Comparison of ENCODE assay signal across 11 mouse cellular contexts in genomic region chr1:120643848-120644711, GRCm38 (mm10). TPM values are rescaled to one million over a fixed set of nuclear protein-coding genes. Genes with fewer than 3 reads are reported as not detected.
DNase-seq lines count a peak whose midpoint lies in the region; ATAC-seq and TF ChIP-seq lines count a peak whose summit lies in the region.
"Had no signal": no experiment of that assay in that cellular context is flagged by ENCODE, and none has a peak within 500 bp of the region (broad histone marks: within the 10 kb centered on the region; RNA-seq: fewer than 3 reads in every experiment).

No protein-coding gene starts in this region.

- TF ChIP-seq CTCF in kidney, postnatal 0 days (IDR thresholded peaks at IDR 0.05; ENCODE audit: low read depth): no peak
- no peak for TF ChIP-seq CTCF in kidney, adult 2 months (conservative IDR thresholded peaks at IDR 0.05; ENCODE audit: insufficient read depth, insufficient read length, low read depth, low read length)

- no peaks in the 10 kb centered on the region for H3K27me3 ChIP-seq in kidney, postnatal 0 days (ENCODE audit: insufficient read depth, low read length)
- H3K27me3 ChIP-seq in kidney, adult 2 months (replicated peaks; ENCODE audit: control insufficient read depth, insufficient read depth, low read length): peaks cover 1% of the 10 kb centered on the region; the same call in 1 of the 2 replicates
- peaks cover 53% of the 10 kb centered on the region for H3K27me3 ChIP-seq in embryonic facial prominence, embryonic 10.5 days (replicated peaks; ENCODE audit: low read depth, poor library complexity, severe bottlenecking)
- H3K27me3 ChIP-seq in hindbrain, embryonic 13.5 days: no peaks in the 10 kb centered on the region; the same call in 1 of the 2 replicates
- H3K27me3 ChIP-seq in midbrain, embryonic 16.5 days (ENCODE audit: control insufficient read depth, insufficient read depth, low read depth, low read length): no peaks in the 10 kb centered on the region

- no peaks in the 10 kb centered on the region for H3K36me3 ChIP-seq in kidney, postnatal 0 days (ENCODE audit: insufficient read depth, low read length)
- no peaks in the 10 kb centered on the region for H3K36me3 ChIP-seq in kidney, adult 2 months (ENCODE audit: control insufficient read depth, insufficient read depth, low read length)
- H3K36me3 ChIP-seq in embryonic facial prominence, embryonic 10.5 days (replicated peaks): no peaks in the 10 kb centered on the region
- H3K36me3 ChIP-seq in hindbrain, embryonic 13.5 days: no peaks in the 10 kb centered on the region
- H3K36me3 ChIP-seq in midbrain, embryonic 16.5 days (ENCODE audit: control insufficient read depth, insufficient read depth, low read length): no peaks in the 10 kb centered on the region
- H3K36me3 ChIP-seq: G1E had no signal

- peak overlapping the region; percentile 51 for H3K4me2 ChIP-seq in kidney, postnatal 0 days (ENCODE audit: low read length)
- H3K4me2 ChIP-seq in hindbrain, embryonic 13.5 days: peak overlapping the region; percentile 49
- H3K4me2 ChIP-seq in midbrain, embryonic 16.5 days (ENCODE audit: low read length): peak overlapping the region; percentile 43

- H3K9me3 ChIP-seq in kidney, postnatal 0 days (replicated peaks; ENCODE audit: low read length): no peaks in the 10 kb centered on the region
- no peaks in the 10 kb centered on the region for H3K9me3 ChIP-seq in embryonic facial prominence, embryonic 10.5 days
- no peaks in the 10 kb centered on the region for H3K9me3 ChIP-seq in hindbrain, embryonic 13.5 days
- no peaks in the 10 kb centered on the region for H3K9me3 ChIP-seq in midbrain, embryonic 16.5 days (replicated peaks; ENCODE audit: control insufficient read depth, low read length, poor library complexity, severe bottlenecking)

- H3K27ac ChIP-seq in kidney, postnatal 0 days: no peak overlapping the region
- no peak overlapping the region for H3K27ac ChIP-seq in kidney, adult 2 months (ENCODE audit: insufficient read depth, low read depth, low read length)
- no peak overlapping the region for H3K27ac ChIP-seq in embryonic facial prominence, embryonic 10.5 days (replicated peaks)
- H3K27ac ChIP-seq in hindbrain, embryonic 13.5 days: peak overlapping the region; percentile 87
- H3K27ac ChIP-seq in midbrain, embryonic 16.5 days (ENCODE audit: low read length): peak overlapping the region; percentile 68

- peaks cover 5% of the 10 kb centered on the region; the same call in 1 of the 2 replicates for H3K4me1 ChIP-seq in kidney, postnatal 0 days (replicated peaks; ENCODE audit: insufficient read depth, low read length)
- H3K4me1 ChIP-seq in kidney, adult 2 months (ENCODE audit: control insufficient read depth, insufficient read depth, low read length): no peaks in the 10 kb centered on the region
- peaks cover 19% of the 10 kb centered on the region for H3K4me1 ChIP-seq in embryonic facial prominence, embryonic 10.5 days
- H3K4me1 ChIP-seq in hindbrain, embryonic 13.5 days (replicated peaks): peaks cover 21% of the 10 kb centered on the region
- H3K4me1 ChIP-seq in midbrain, embryonic 16.5 days (ENCODE audit: control insufficient read depth, insufficient read depth, low read length): peaks cover 16% of the 10 kb centered on the region

- 0 out of 2 replicates have a peak overlapping the region, but pooled peaks have one; percentile 14 for H3K9ac ChIP-seq in kidney, postnatal 0 days (ENCODE audit: low read depth, low read length)
- H3K9ac ChIP-seq in hindbrain, embryonic 13.5 days: peak overlapping the region; percentile 63; the same call in 1 of the 2 replicates
- peak overlapping the region; percentile 21; the same call in 1 of the 2 replicates for H3K9ac ChIP-seq in midbrain, embryonic 16.5 days (ENCODE audit: low read depth, low read length)

- ATAC-seq in kidney, postnatal 0 days (replicated peaks; ENCODE audit: low FRiP score, low read depth): no peak; the same call in 1 of the 2 replicates
- peak; percentile 92 for ATAC-seq in hindbrain, embryonic 13.5 days (ENCODE audit: low FRiP score)
- peak; percentile 86 for ATAC-seq in midbrain, embryonic 16.5 days
- ATAC-seq in inflammation-experienced regulatory T-cells, adult 6 months: no peak
- ATAC-seq: lung, postnatal 0 days had no signal

- no peak for TF ChIP-seq POLR2A in kidney, adult 2 months (IDR thresholded peaks at IDR 0.05; ENCODE audit: low read depth, low read length)

- DNase-seq in kidney, postnatal 0 days (ENCODE audit: low spot score): peak; percentile 31
- no peak for DNase-seq in kidney, adult 2 months
- peak; percentile 35 for DNase-seq in embryonic facial prominence, embryonic 10.5 days (ENCODE audit: low spot score)
- DNase-seq in cerebellum, adult 18-20 months: no peak
- DNase-seq in cerebellum, postnatal 36 days: no peak
- DNase-seq: thymus, postnatal 25 days had no signal

- H3K4me3 ChIP-seq in kidney, postnatal 0 days (replicated peaks; ENCODE audit: low read depth, low read length): peak overlapping the region; percentile 13; the same call in 1 of the 2 replicates
- H3K4me3 ChIP-seq in kidney, adult 2 months (ENCODE audit: insufficient read depth, low read depth, low read length): no peak overlapping the region
- peak overlapping the region; percentile 29 for H3K4me3 ChIP-seq in embryonic facial prominence, embryonic 10.5 days
- H3K4me3 ChIP-seq in hindbrain, embryonic 13.5 days: peak overlapping the region; percentile 21
- H3K4me3 ChIP-seq in midbrain, embryonic 16.5 days (ENCODE audit: low read depth, low read length): peak overlapping the region; percentile 5; the same call in 1 of the 2 replicates

- 9% methylated on average over 13 of the region's 13 CpGs for WGBS in kidney, postnatal 0 days
- WGBS in kidney, adult 2 months: 22% methylated on average over 13 of the region's 13 CpGs
- WGBS in embryonic facial prominence, embryonic 10.5 days: 4% methylated on average over 13 of the region's 13 CpGs
- WGBS in hindbrain, embryonic 13.5 days: 4% methylated on average over 13 of the region's 13 CpGs
- 4% methylated on average over 13 of the region's 13 CpGs for WGBS in midbrain, embryonic 16.5 days

RNA-seq across cellular contexts. Expression of gene En1, which starts 41.9 kb away (rescaled TPM):
- not detected in 2 replicates for polyA plus RNA-seq in kidney, postnatal 0 days (2015; fragmentation: Nextera tagmentation; extraction: Ambion mirVana)
- 0.08 TPM in 1 of 2 replicates, not detected in the other for polyA plus RNA-seq in kidney, adult 2 months (2012; rRNA removed)
- polyA plus RNA-seq in embryonic facial prominence, embryonic 10.5 days (2016; fragmentation: Nextera tagmentation; extraction: Ambion mirVana): 0.30 and 0.47 TPM in 2 replicates
- 4.0 and 7.8 TPM in 2 replicates for polyA plus RNA-seq in hindbrain, embryonic 13.5 days (2015; fragmentation: Nextera tagmentation; extraction: Ambion mirVana)
- polyA plus RNA-seq in midbrain, embryonic 16.5 days (2015; fragmentation: Nextera tagmentation; extraction: Ambion mirVana): 5.9 and 7.6 TPM in 2 replicates
- not detected for polyA plus RNA-seq in inflammation-experienced regulatory T-cells, adult 6 months (2017; shearing (Covaris generic))
- polyA plus RNA-seq: G1E; lung, postnatal 0 days had no signal

Comparison
In these comparisons a context has a peak if more than half of its experiments do, and no peak if none do; other contexts are left out.
1. DNase-seq: peak in kidney, postnatal 0 days (single experiment) and embryonic facial prominence, embryonic 10.5 days (single experiment); none in kidney, adult 2 months (single experiment), cerebellum, adult 18-20 months (0 of 2) and cerebellum, postnatal 36 days (0 of 2).
2. ATAC-seq: peak in hindbrain, embryonic 13.5 days (single experiment) and midbrain, embryonic 16.5 days (single experiment); none in kidney, postnatal 0 days (single experiment) and inflammation-experienced regulatory T-cells, adult 6 months (single experiment).
3. H3K27ac ChIP-seq: peak in hindbrain, embryonic 13.5 days (single experiment) and midbrain, embryonic 16.5 days (single experiment); none in kidney, postnatal 0 days (single experiment), kidney, adult 2 months (single experiment) and embryonic facial prominence, embryonic 10.5 days (single experiment).
4. Peak in every context shown above with its lines, with median percentiles within 50 percentile points of each other: H3K4me2 ChIP-seq and H3K9ac ChIP-seq.